Mouse (Mus musculus): ENCODE results near the gene Pmepa1.

Pmepa1 gene

GRCm38 (mm10) chr2:173232065-173232765 lies 44.1 kb downstream of the Pmepa1 start:
- in situ Hi-C loops (cut with MboI; ENCODE audit: low sequenced_read_pairs) = no loop called here

GRCm38 (mm10) chr2:173229578-173230224 lies 46.6 kb downstream of the Pmepa1 start:
- in situ Hi-C loops (cut with MboI; ENCODE audit: low sequenced_read_pairs) = no loop called here

- in situ Hi-C loops (cut with MboI; ENCODE audit: low sequenced_read_pairs) = no loop called here
These were observed 47.8 kb downstream of the Pmepa1 start for GRCm38 (mm10) chr2:173228567-173228966.

GRCm38 (mm10) chr2:173226792-173227191 lies 49.5 kb downstream of the Pmepa1 start:
- in situ Hi-C loops (cut with MboI; ENCODE audit: low sequenced_read_pairs) = no loop called here

- in situ Hi-C loops (cut with MboI; ENCODE audit: low sequenced_read_pairs) = no loop called here
These were observed 50.4 kb downstream of the Pmepa1 start for GRCm38 (mm10) chr2:173225906-173226305.

DNA sequence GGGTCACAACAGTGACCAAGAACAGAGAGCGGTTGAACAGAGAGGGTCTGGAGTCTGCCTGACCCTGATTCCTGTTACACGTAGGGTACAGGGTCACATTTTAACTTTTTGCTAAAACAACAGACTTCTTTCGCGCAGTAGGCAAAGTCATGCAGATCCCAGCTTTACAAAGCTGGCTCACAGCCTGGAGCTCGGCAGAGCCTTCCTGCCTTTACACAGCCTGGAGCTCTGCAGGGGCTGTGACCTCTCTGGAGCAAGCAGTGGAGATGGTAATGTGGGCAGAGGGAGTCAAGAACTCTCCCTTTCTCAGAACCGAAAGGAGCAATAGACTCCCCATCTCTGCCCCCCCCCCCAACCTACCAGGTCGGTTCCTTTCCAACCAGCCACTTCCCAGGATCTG lies 51.5 kb downstream of the Pmepa1 start:
- in situ Hi-C loops (cut with MboI; ENCODE audit: low sequenced_read_pairs) = no loop called here

- in situ Hi-C loops (cut with MboI; ENCODE audit: low sequenced_read_pairs) = no loop called here
These were observed 52.2 kb downstream of the Pmepa1 start for GRCm38 (mm10) chr2:173224097-173224496.

GRCm38 (mm10) chr2:173223496-173223895 lies 52.8 kb downstream of the Pmepa1 start:
- in situ Hi-C loops (cut with MboI; ENCODE audit: low sequenced_read_pairs) = no loop called here

DNA sequence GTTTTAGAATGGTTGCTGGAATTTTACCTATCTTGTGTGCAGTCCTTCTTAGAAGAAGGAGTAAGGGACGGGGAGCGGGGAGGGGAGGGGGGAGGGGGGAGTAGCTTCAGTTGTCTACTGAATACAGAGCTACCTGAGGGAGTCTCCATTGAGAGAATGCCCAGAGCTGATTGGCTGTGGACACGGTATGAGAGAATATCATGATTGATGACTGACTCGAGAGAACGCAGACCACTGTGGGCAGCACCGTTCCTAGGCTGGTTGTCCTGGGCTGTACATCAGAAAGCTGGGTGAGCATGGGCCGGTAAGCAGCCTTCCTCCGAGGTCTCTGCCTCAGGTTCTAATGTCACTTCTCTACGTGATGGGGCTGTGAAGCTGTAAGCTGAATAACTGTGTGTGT lies 55.6 kb downstream of the Pmepa1 start:
- in situ Hi-C loops (cut with MboI; ENCODE audit: low sequenced_read_pairs) = no loop called here

DNA sequence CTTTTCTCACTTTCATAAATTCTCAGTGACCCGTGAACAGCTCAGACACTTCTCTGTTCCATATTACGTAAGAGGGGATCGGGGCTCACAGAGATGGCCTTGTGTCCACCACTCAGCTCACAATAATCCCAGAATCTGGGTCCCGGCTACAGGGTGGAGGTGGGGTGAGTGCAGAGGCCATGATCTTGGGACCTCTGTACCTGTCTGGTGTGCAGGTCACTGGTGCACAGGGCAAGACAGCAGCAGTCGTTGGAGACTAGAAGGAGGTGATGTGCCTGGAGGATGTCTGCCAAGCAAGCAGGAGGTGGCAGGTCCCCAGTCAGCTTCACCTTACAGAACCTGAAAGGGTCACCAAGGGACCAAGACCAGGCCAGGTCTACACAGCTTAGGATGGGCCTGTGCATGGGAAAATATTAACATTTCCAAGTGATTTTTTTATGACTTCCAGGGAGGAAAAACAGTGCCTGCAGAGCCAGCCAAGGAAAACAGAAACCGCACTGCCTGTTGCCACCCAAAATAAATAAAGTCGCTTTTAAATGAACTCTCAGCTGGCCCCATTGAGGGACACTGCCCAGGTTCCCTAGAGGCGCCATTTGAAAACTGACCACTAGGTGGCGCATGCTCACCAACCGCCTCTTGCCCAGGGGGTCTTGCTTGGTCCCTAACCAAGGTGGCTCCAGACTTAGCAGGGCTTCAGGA lies 56.9 kb downstream of the Pmepa1 start:
- in situ Hi-C loops (cut with MboI; ENCODE audit: low sequenced_read_pairs) = no loop called here

GRCm38 (mm10) chr2:173218416-173219141 lies 57.8 kb downstream of the Pmepa1 start, which contains the start of gene Zbp1:
Gene Zbp1 (minus strand): TSS chr2:173218923.
- in situ Hi-C loops (cut with MboI; ENCODE audit: low sequenced_read_pairs) = no loop called here

GRCm38 (mm10) chr2:173217763-173218258 lies 58.5 kb downstream of the Pmepa1 start:
- in situ Hi-C loops (cut with MboI; ENCODE audit: low sequenced_read_pairs) = no loop called here

DNA sequence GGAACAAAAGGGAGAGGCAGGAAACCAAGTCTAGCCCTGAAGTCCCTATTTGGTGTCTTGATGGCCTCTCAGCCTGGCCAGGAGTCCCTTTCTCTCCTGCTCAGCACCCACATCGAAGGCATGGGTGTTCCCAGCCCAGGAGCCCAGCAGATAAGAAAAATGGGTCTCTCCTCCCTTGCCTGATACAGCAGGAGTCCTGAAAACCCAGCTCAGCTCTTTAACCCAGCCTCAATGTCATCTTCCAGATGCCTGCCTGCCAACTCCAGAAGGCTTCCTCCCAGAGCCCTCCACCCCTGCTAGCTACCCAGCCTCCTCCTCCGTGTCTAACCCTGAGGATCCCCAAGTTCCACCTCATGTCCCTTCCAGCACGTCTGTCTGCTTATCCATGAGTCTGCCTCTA lies 59.1 kb downstream of the Pmepa1 start:
- in situ Hi-C loops (cut with MboI; ENCODE audit: low sequenced_read_pairs) = no loop called here

- in situ Hi-C loops (cut with MboI; ENCODE audit: low sequenced_read_pairs) = no loop called here
These were observed 59.5 kb downstream of the Pmepa1 start for GRCm38 (mm10) chr2:173216840-173217239.

DNA sequence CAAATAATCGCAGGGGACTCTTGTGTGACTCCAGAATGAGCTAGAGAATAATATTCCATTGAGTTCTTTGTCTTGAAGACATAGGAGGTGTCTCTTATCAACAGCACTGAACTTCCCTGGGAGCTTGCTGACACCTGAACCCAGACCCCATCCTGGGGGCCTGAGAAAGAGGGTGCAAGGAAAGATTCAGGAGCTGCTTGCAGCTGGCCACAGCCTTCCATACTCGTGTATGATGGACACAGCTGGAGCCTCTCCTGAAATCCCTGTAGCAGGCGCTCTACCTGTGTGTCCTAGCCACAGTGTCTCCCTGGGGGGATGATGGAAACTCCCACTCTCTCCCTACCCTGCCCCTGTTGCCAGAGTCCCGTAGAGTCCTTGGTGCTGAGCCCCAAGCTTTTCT lies 64.1 kb downstream of the Pmepa1 start:
- in situ Hi-C loops (cut with MboI; ENCODE audit: low sequenced_read_pairs) = no loop called here

DNA sequence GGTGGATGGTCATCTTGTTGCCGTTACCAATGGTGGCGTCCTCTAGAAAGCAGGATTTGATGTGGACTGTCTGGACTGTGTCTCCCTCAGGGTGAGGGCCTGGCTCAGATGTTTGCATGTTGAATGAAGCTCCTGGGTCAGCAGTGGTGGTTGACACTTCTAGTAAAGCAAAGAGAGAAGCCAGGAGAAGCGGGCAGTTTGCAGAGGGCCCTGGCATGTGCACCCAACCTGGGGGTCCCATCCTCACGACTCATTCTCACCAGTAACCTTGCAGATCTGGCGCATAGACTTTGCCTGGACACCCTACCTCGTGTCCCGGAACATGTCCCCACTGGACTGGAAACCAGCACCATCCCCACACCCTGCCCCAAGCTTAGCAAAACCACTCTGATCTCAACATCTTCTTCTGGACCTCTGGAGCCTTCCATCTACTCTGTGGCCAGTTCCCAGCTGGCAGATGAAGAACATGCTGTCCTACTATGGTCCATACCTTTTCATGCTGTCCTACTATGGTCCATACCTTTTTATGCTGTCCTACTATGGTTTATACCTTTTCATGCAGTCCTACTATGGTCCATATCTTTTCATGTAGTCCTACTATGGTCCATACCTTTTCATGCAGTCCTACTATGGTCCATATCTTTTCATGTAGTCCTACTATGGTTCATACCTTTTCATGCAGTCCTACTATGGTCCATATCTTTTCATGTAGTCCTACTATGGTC lies 67.1 kb downstream of the Pmepa1 start:
- in situ Hi-C loops (cut with MboI; ENCODE audit: low sequenced_read_pairs) = no loop called here

- in situ Hi-C loops (cut with MboI; ENCODE audit: low sequenced_read_pairs) = no loop called here
These were observed 69.3 kb downstream of the Pmepa1 start for GRCm38 (mm10) chr2:173207051-173207450.

GRCm38 (mm10) chr2:173205563-173206099 lies 70.7 kb downstream of the Pmepa1 start:
- in situ Hi-C loops (cut with MboI; ENCODE audit: low sequenced_read_pairs) = no loop called here

GRCm38 (mm10) chr2:173204671-173205070 lies 71.7 kb downstream of the Pmepa1 start:
- in situ Hi-C loops (cut with MboI; ENCODE audit: low sequenced_read_pairs) = no loop called here

DNA sequence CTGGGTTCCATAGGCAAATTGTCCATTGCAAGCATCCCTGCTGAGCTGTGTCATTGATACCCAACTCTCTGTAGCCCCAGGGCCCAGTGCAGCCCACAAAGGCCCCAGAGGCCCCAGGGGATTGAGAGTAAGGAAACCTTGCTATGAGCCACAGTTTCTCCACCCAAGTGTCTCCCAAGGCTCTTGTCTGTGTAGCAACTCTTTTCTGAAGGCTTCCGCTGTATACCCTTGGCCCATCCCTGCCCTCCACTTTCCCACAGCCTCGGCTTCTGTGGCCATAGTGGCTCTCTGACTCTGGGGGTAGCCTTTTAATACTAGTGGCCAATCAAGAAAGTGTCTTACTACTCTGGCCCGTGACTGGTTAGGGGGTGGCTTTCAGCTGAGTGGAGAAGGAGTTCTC lies 72.6 kb downstream of the Pmepa1 start:
- in situ Hi-C loops (cut with MboI; ENCODE audit: low sequenced_read_pairs) = no loop called here

Data from CH12F3 (cell line).